Mouse (Mus musculus): ENCODE measurements at regions not wholly inside any gene's neighbourhood (a gene's known extent, or its start where the extent isn't known, plus 50 kb on each side); places are given as distances from the start of the nearest gene placed in this dataset.

DNA sequence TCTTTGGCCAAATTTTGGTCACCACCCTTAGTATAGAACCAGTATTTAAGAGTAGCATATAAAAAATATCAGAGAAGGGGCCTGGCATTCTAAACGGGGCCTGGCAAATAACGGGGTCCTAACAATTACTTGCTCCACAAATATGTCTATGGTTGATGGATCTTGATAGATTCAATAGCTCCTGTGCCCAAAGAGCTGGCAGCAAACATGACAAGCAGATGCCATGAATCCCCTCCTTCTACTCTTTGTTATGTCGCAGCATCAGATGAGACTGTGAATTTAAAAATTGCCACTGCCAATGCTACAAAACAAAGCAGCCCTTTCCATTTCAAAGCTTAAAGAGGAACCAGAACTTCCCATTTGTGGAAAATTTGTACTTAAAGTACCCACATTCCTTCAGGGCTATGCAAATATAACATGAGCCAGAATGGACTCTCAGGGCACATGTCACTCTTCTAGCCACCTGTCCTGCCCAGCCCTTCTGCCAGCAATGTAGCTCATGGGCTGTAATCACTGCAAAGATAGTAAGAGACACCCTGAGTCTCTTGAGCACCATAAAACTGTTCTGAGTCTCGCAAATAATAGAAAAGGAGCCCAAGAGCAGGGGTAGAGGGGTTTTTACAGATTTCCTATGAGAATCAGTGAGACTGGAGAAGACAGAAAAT lies 342.4 kb upstream of the Kirrel3 start:
- DNase-seq (ENCODE audit: low spot score): no peak

DNA sequence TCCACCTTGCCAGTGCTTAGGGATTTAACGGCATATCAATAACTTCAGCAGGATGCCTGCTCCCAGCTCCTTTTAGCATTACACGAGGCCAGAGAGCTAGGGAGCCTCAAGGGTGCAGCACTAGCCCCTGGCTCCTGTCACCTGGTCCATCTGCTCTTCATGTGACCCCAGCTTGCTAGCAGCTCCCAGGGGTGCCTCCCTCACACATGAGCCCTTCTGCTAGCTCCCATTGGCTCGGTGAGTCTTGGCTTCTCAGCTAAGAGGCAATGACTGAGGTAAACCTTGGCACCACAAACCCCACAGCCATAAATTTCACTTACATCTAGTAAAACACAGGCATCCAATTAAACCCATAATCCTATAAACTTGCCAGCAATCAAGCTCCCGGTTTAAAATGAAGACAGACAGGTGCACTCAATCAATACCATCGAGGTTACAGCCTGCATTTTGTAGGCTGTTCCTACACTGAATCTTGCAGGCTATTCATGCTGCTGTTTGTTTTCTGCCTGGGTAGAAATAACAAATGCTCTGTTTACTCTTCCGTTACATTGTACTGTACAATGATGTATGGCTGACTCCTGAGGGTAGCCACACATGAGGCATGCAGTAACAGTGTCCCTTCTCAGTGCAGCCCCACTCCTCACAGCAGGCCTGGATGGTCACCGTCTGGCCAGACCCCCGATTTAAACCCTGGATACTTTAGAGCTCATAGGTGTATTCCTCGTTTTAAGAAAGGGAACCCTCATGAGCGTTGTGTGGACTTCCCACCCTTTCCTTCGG lies 330.3 kb upstream of the Kirrel3 start:
- no peak for DNase-seq (ENCODE audit: low spot score)

DNA sequence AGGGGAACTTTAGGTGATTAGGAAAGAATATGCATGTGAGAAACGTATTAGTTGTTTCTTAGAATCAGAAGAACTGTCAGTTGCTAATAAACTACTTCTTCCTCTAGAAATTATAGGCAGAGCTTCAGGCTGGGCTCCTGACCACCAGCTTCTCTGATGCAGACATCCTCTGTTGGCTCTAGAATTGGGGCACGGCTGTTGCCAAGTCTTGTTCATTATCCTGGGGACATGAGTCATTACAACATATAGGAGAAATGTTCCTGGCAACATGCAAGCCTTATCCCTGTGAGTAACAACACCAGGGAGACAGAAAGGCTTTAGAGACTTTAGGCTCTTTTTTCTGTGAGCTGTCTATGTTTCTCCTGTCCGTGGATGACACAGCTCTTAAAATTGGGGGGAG lies 329.1 kb upstream of the Kirrel3 start:
- no peak for DNase-seq (ENCODE audit: low spot score)

DNA sequence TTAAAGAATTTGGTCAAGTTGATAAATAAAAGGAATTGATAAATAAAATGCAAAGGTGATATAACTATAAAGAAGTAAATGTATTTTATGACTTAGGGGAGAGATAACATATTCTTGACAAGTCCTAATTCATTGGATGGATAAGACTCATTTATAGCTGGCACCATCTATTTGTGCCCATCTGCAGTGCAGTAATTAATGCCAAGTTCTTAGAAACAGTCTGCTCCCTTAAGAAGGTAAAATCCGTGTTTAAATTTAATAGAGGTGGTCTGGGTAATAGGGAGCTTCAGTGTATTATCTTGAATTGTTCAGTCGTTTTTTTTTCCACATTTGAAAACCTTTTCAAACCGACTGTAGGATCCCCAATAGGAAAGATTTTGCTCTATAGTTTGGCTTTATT lies 324.6 kb upstream of the Kirrel3 start:
- no peak for DNase-seq (ENCODE audit: low spot score)

DNA sequence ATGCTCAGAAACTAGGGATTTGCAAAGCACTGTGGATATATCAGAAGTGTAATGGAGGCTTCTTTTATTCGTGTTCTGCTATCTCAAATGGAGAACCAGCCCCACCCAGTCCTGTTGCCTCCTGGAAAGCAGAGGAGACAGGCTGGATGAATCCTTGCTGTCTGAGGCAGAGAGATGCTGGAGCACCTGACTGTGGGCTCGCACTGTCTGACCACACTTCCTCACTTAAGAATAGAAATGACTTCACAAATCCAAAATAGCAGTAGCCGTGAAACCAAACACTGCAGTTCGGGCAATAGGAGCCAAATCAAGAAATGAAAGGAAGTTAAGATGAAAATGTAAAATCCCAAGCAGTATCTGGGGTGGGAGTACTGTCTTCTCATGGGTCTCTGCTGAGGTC lies 299.4 kb upstream of the Kirrel3 start:
- DNase-seq (ENCODE audit: low spot score): no peak

DNA sequence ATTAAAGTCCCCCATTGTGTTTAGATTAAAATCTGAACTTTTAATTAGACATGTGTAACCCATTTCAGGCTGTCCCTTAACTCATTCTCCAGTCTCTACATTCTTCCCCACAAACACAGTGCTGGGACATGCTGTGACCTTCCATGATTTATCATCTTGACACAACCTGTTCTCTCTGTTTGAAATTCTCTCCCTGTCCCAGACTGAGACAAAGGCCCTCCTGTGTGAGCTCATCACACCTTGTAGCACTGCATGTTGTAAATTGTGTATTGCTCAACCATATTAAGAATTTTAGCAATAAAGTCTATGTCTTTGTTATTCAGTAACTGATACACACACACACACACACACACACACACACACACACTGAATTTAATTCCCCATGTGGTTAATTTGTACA lies 293.2 kb upstream of the Kirrel3 start:
- peak; percentile 40 for DNase-seq (ENCODE audit: low spot score)

DNA sequence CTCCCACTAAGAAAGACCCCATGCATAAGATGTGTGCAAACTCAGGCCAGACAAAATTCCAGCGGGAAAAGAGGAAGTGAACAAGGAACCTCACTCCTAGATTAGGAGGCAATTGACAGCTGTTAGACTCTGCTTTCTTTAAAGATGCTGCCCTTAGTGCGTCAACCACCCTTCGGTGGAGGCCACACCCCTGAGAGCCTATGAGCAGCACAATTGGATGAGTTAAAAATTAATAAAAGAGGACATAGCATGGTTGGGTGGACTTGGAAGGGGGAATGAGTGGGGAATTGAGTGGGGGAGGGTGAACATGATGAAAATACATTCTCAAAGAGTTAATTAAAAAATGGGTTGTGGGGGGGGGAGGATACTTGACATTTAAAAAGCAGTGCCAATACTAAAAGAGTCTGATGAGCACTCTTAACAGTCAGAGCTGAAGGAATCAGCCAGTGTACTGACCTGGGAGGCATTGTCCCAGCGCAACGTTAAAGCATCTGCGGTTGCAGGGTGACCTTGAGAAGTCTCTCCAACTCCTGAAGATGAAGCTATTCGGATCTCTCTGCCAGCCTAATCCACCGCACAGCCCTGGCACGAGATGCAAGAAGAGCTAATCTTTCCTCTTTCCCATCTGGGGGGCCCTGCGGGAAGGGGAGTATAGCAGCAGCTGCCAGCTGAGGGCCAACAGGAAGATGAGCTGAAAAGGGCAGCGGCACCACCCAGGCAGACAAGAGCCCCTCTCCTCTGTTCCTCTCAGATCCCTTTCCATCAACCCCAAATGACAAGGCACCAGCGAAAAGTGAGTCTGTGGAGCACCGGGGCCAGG lies 283.4 kb upstream of the Kirrel3 start:
- peak; percentile 16 for DNase-seq (ENCODE audit: low spot score)

DNA sequence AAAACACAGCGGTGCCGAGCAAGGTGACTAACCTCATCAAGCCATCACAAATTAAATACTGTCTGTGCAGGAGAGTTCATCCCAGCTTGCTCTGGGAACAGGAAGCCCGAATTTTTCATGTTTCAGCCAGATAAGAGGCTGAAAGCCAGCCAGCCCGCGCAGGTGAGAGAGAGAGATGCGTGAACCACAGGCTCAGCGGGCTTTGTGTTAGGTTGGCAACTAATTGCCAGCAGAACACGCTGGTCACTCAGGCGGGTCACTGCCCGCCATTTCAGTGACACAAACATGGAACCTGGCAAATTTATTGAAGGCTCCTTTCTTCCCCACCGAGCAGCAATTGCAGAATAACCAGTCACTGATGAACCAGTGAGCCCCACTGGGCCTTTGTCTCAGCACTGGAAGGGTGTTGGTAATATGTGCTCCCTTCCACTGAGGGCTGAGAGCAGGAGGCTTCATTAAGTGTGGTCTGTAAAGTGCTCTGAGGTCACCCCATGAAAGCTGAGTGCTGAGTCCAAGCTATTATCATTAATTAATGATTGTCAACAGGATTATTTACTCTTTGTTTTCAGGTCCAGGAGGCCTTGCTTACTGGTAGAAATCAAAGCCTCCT lies 282.6 kb upstream of the Kirrel3 start:
- DNase-seq (ENCODE audit: low spot score): peak; percentile 27

DNA sequence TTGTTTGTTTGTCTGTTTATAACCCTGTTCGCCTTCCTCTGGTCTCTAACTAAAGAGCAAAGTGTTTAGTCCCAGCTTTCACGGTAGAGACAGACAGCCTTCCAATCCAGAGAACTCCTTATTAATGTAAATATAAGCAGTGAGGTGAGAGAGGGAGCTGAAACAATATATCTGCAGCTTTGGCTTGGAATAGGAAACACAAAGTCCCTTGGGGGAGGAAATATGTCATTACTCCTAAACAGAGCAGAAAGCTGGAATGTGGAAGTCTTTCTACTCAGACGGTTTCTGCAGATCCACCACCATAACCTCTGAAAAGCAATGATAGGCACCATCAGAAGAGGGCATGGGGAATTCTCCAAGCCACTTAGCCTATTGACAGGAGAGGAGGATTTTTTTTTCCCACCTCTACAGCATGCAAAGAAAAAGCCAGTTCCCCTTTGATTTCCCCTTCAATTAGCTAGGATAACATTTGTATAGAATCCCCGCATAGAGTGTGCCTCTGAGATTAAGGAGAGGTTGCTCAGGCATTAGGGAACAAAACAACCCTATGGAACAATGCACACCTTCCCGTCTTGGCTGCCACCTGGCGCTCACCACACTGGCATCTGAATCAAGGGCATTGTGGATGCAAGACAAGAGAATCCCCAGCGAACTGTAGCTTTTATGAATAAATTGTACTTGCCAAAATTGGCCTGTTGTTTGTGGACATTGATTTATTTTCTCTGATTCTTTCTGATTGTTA lies 281.9 kb upstream of the Kirrel3 start:
- DNase-seq (ENCODE audit: low spot score): peak; percentile 31

DNA sequence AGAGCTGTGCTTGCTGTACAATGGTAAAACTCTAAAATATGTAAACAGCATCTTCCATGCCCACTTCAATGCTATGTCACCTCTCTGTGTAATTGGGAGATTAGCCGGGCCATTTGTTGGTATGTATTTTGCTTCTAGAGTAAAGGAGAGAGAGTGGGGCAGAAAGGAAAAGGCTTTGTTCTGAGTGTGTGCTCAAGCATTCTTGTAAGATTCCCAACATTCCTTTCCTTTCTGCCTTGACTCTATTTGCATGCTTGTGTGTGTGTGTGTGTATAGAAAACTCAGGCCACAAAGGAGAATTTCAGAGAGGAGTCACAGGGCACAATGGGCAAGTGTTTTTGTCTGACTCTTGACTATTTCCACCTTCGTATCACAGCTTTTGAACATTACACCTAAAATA lies 281.2 kb upstream of the Kirrel3 start:
- peak; percentile 43 for DNase-seq (ENCODE audit: low spot score)

DNA sequence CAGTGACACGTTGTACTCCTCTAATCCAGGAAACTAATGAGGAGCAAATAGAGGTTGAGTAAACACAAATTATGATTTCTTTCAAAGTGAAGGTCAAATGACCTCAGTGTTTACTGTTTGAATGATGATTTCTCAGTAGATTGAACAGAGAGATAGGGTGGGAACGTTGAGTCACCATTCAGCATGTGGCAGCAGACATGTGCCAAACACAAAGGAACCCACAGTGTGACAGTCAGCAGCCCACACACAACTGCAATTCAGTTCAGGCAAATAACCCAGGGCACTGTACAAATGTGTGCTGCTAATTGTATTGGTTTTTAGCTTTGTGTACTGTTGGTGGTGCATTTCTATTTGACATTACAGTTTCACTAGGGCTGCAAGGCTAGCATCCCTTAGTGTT lies 254.1 kb upstream of the Kirrel3 start:
- DNase-seq (ENCODE audit: low spot score): no peak

DNA sequence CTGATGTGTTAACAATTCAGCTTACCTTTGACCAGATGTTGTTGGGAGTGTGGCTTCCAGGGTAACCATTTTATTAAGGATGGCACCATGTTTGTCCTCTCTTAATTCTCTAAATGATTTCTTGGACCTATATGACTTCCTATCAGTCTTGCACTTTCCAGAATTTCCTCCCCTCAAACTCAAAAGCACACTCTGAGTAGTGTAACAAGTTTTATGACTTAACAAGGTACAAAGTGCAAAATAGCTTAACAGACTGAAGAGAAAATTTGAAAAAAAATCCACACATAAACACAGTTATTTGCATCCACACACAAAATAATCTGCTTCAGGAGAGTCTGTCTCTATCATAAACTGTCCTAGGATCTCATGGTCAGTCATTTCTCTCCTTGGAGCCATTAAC lies 251.0 kb upstream of the Kirrel3 start:
- DNase-seq (ENCODE audit: low spot score): no peak

DNA sequence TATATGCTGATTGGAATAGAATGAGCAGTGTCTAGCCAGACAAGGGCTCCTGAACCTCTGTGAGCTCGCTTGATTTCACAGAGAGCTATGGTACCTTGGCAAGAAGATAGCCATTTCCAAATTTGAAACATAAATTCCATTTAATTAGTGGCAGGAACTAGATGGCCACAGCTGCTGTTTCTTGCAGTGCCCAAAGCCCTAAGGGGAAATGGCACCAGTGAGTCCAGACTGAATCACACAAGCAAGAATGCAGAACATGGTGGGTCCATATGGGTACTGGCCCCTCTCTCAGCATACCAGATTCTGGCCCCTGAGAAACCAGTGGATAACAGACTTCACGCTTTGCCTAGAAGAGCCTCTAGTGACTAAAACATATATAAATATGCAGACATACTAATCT lies 246.2 kb upstream of the Kirrel3 start:
- no peak for DNase-seq (ENCODE audit: low spot score)

DNA sequence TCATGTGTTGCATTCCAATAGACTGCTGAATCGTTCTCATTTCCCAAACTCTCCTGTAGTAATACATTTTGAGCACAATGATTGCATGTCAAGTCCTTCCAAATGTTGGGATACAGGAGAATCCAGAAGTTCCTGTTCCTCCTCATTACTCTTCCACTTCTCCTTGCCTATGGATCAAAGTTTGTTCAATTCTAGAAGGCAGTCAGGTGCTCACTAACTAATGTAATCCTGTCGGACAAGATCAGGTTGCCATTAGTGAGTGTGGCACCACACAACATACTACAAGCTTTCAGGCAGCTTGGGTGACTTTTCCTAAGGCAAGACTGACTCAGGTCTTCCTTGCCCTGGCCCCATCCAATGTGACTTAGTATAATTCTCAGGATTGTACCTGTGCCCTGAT lies 242.0 kb upstream of the Kirrel3 start:
- no peak for DNase-seq (ENCODE audit: low spot score)

DNA sequence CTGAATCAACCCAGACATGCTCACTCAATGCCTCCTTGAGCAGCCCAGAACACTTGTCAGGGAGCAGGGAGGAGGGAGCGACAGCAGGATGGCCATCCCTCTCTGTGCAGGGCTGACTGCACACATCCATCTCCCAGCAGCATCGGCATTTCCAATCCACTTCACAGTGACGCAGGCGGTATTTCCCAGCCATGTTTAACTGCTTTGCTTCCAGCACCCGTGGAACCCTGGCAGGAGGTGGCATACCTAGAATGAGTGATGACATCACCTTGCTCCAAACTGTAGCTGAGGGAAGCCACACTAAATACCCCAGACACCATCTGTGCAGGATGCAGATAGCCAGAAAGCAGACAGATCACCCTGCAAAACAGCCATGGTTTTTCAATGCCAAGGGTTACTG lies 241.1 kb upstream of the Kirrel3 start:
- DNase-seq (ENCODE audit: low spot score): no peak

DNA sequence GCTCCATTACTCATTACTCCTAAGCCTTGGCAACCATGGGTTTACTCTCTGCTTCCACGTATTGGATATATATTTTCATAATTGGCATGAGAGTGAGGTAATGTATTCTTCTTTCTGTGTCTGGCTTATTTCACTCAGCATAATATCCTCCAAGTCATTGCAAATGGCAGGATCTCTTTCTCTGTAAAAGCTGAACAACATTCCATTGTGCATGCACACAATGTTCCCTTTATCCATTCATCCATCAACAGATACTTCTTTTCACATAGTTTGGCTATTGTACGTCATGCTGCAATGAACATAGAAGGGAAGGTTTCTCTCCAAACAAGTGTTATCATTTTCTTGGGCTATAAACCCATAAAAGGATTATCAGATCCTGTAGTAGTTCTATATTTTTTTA lies 232.9 kb upstream of the Kirrel3 start:
- DNase-seq (ENCODE audit: low spot score): no peak

DNA sequence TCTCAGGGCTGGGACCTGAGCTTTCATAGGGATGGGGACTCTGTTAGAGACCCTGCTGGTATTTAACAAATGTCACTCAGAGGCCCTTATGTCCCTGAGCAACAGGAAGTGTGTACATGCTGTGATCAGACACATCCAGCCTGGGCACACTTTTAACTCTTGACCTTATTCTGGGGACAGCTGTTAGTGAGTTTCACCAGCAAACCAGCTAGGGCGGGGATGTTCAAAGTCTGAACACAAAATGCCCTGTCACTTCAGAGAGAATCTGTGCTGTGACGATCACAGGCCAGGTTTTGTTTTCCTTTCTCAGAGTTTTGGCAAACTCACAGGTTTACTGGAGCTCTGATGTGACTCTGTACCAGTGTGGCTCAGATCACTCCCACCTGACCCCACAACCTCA lies 227.2 kb upstream of the Kirrel3 start:
- peak; percentile 18 for DNase-seq (ENCODE audit: low spot score)

DNA sequence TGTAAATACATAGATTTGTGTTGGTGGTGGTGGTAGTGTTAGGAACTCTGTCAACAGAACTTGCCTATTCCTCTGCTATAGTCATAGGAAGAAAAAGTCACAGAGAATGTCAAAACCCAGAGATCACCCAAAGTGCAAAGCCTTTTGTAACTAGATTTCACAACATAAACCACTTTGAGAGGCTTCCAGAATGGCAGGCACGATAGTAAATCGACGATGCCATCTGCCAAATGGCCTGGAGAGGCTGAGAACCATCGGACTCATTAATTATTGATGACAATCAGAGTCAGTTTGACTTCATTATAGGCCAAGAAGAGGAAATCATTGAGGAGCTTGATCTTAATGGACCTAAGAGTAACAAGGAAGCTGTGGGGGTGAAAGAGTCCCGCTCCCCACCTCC lies 207.6 kb upstream of the Kirrel3 start:
- DNase-seq (ENCODE audit: low spot score): no peak

DNA sequence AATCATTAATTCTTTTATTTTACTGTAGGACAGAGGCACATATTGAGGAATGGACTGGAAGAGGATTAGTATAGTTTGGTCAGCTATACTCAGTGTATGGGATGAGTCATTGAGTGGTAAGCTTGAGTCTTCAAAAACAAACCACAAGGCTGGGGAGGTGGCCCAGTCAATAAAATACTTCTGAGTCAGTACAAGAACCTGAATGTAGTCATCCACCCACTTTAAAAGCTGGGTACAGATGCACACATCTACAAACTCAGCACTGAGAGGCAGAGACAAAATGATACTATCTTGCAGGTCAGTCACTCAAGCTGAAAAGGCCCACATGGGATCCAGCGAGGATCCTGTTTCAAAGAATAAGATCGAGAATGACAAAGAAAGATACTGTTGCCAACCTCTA lies 206.3 kb upstream of the Kirrel3 start:
- no peak for DNase-seq (ENCODE audit: low spot score)

DNA sequence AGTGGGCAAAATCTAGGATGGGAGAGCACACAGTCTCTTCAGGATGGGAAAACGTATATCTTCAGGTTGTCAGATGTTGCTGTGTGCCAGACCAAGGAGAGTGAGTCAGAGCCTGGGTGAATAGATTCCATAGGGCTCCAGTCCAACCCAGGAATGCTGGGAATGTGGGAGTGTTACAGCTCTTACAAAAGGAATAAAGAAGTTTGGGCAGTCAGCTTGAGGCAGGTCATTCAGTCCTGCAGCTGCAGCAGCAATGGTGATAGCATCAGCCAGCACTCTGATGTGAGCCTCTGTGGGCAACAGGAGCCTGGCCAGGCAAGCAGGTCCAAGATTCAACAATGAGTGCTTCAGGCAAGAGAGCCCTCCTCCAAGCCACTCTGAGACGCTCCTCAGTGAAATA lies 205.8 kb upstream of the Kirrel3 start:
- peak; percentile 18 for DNase-seq (ENCODE audit: low spot score)

DNA sequence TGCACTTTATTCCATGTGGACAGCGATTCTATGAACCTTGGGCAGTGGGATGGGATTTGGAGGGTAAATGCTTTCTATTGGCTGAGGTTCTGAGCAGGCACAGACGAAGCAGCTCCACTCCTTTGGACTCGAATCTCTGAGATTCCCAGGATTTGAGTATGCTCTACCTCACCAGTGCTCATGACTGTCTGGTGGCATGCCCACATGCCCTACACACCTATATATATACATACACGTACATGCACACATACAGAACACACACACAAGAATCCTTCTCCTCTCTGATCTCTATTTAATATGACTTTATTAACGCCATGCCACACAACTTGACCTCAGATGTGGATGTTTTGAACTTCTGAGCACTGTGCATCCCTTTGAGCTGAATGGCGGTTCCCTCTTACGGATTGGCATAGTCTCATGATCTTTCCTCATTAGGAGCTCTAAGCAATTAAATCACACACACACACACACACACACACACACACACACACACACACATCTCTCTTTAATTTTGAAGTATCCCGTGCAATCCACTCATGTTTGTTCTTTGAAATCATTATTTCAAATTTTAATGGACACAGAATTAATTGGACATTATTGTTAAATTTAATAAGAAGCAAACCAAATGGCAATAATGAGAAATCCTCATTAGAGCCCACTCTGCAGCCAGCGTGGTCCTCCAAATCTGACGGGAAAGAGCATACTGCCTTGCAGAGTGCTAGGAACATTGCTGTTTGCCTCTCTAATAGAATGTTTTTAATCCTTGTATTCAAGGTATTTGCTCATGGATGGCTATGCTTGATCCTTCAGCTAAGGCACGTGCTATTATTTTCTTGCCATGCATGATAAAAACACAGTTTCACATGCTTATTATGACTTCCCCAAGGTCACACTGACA lies 205.1 kb upstream of the Kirrel3 start:
- no peak for DNase-seq (ENCODE audit: low spot score)

Measured in embryo, embryonic 10.5 days (tissue).